Mouse (Mus musculus) adrenal gland, adult 18-20 months (tissue): ENCODE measurements at regions not wholly inside any gene's neighbourhood (a gene's known extent, or its start where the extent isn't known, plus 50 kb on each side); places are given as distances from the start of the nearest gene placed in this dataset.
A peak's percentile ranks its signal among the peaks of the same experiment; 100 is the strongest.

Experiments
- DNase-seq, 2 experiments: peaks; one replicate each; pipeline ENCODE4 v3.0.0; 2021 to 2022; ENCODE audit warnings: low spot score in 2 of 2

DNA sequence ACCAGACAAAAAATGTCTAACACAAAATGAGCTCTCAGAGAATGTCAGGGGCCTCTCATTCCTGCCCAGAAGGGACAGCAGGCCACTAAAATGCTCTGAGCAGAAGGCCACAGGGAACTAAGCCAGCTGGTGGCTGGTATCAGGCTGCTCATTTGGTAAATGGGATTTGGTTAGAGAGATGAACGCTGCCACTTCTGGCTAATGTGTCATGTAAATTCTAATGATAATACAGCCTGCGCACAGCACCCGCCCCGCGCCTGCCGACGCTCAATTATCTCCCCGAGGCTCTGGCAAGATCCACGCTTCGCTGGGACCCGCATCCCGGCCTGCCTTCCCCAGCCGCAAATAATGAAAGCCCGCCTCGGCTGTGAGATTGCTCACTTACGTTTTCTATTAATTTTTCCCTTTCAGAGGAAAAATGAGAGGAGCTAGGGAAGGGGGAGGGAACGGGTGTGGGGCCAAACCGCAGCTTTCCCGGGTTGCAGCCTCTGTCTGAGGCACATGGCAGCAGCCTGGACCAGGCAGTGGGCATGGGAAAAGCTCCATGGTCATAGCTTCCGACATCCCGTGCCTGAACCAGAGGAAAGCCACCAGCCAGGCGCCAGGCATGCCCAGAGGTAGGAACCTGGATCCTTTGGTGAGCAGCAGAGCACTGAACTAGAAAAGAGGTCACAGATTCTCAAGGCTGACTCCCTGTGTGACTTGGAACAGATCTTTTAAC, 92.2 kb upstream of the Csf3r start:
- no peak for DNase-seq

DNA sequence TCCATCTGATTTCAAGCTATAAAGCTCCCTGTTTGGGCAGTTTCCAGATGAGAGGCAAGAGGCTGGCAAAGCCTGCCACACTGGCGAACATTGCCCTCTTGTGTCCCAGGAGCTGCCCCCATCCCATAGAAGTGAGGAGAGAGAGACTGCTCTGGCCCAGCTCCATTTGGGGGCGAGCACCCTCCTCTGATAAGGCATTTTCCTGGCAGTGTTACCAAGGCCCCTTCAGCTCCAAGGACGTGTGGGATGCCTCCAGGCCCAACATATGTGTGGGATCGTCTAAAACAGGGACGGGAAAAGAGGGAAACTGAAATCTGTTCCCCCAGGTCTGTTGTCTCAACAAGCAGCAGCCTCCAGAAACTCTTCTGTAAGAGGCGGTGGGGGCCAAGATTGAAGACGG, 88.0 kb upstream of the Csf3r start:
- no peak for DNase-seq

DNA sequence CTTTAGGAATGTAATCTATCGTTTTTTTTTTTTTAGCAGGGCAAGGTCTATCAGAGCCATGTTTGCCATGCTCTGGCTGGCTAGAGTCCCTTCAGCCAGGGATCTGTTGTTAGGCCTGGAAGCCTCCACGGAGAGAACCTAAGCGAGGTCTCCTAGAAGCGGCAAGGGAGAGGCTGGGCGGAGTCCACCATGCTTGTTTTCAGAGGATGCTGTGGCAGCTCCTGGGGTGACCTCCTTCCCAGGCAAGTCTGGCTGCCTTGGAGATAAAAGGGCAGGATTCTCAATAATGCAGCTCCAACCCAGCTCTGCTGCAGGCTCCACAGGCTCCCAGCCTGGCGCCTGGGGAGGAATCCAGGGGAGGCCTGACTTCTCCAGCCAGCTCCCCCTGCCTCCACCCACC, 86.2 kb upstream of the Csf3r start:
- peak in 1 of 2 experiments; percentile 26 for DNase-seq

DNA sequence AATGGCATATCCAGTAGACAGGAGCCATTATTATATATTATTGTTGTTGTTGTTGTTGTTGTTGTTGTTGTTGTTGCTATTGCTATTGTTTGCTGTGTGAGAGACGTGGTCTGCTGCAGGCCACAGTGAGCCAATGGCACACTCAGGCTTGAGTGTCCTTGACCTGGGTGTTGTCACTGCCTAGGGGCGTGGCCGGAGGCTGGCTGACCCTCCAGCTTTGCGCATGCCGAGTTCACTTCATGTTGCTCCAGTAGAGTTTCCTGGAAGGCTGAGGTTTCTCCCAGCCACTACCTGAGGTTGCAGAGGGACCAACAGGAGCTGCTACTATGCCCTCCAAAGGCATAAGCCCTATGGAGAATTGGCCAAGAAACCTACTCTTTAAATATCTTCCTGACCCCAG, 83.1 kb upstream of the Csf3r start:
- peak in 1 of 2 experiments; percentile 34 for DNase-seq

DNA sequence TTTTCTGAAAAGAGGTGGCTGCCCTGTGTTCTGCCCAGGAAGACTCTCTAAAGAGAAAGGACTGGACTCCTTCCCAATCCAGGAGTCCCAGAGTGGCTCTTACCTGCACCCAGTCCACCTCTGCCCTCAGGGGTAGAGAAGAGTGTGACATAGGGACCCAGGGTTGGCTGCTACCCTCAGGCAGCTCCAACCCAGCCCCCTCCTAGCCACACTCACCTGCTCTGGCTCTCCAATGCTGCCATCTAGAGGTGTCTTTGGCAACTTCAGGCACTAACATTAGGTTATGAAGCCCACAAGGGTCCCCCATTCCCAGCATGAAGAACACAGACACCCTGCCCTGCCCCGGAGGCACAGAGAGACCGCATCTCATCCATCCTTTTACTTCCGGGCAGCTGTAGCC, 82.4 kb upstream of the Csf3r start:
- DNase-seq: peak; percentile 35 to 63

DNA sequence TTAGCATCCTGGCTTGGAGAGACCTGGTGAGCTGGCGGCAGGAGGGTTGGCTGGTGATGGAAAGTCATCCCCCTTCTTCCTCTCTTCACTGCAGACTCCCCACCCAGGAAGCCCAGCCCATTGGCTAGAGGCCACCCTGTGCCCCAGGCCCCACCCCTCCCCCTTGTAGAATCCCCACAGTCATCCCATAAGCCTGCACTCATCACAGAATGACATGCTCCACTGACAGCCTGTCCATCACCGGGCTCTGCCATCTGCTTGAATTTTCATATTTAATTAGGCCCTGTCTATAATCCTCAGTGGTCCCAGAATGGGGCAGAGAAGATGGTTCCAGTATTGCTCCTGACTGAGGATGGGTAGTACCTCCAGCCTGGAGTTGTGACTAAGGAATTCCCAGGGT, 79.3 kb upstream of the Csf3r start:
- no peak for DNase-seq

DNA sequence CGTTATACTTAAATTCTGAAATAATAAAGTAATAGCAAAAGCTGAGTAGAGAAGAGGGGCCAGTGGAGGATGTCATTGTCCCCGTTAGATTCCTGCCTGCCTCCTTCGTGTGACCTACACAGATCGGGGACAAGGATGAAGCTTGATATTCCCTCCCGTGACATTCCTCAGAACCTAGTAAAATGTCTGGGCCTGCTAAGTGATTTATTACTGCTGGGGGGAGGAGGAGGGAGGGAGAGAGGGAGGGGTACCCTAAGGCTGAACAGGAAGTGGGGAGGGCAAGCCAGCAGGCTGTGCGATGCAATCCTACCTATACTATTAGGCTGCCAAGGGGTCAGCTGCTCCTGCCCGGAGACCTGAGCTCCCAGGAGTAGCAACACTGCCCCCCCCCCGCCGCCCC, 64.9 kb upstream of the Csf3r start:
- DNase-seq: no peak

DNA sequence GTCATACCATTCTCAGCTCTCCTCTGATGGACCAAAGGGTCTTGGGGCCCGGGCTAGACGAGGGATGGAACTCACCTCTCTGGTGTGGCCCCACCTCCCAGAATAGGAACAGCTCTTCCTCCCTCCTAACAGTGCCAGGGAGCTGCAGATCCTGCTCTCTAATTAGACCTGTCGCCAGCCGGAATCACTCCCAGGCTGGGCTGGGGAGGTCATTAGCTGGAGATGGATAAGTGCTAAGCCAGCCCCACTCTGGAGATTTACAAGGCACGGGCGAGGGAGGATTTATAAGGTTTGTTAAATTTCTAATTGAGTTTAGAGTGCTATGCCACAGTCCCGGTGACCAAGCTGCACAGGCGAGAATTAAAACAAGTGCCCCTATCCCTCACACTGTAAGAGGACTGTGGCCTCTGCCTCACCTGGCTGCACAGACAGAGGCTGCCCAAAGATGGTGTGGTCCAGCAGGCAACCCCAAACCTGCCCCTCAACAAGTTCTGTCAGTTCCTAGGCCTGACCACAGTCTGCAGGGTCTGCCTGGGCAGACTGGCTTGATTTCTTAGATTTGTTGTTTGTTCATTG, 63.6 kb upstream of the Csf3r start:
- no peak for DNase-seq

DNA sequence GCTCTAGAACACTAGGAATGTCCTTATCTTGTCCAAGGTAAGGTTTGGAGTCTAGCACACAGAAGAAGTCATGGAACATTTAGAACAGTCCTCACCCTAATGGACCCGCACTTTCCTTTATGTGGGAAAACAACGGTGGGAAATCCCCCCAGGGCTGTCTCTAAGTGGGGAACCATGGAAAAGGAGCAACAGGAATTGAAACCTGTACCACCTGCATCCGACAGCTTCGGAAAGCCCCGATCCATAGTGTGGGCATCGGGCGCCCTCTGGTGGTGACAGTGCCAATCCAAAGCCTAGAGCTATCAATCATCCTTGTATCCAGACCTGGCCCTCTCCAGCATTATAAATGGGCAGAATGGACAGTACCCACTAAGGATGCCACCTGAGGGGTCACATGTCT, 61.7 kb upstream of the Csf3r start:
- peak; percentile 79 to 81 for DNase-seq
